Mouse (Mus musculus) CD4-positive, CD25-positive, alpha-beta regulatory T cell, adult 2 months (primary cell): ENCODE measurements around the gene Dnajc5.
A peak's percentile ranks its signal among the peaks of the same experiment; 100 is the strongest.

Experiments
- DNase-seq: peaks from one replicate; pipeline ENCODE4 v3.0.0-alpha.2; 2012; ENCODE audit warnings: low read depth, low spot score

The Dnajc5 gene

GRCm38 (mm10) chr2:181589011-181589731 is 68.9 kb downstream of the Dnajc5 start:
- DNase-seq, result no peak

GRCm38 (mm10) chr2:181589732-181590105 is 69.4 kb downstream of the Dnajc5 start:
- no peak for DNase-seq

GRCm38 (mm10) chr2:181590471-181590870 is 70.2 kb downstream of the Dnajc5 start:
- no peak for DNase-seq

DNA sequence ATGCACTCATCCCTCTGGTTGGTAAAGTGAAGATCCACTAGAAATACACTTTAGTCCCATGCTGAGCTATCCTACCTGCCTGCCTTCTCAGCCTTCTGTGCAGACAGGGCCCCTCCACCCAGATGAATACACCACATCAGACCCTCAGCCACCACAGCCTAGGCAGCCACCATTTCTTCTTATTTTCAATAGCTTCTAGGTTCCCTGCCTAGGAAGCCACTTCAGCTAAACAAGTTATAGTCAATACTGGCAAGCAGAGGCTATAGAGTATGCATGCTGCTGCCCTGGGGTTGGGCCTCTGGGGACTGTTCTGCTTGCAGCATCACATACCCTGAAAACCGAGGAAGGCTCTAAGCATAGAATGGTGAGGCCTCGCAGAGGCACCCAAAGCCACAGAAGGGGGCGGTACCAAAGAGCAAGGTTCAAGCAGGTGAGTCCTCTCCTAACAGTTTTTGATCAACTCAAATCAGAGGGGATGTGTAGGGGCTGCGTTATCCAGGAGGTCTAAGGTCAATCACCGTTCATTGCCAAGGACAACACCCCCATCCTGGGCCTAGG is 71.3 kb downstream of the Dnajc5 start, which contains the start of gene Prpf6:
TSS of gene Prpf6 (plus strand) at position 341 of the 558 bp plus-strand sequence.
- DNase-seq, result peak; percentile 67

- peak; percentile 76 for DNase-seq
Observed at GRCm38 (mm10) chr2:181592231-181593041, 72.2 kb downstream of the Dnajc5 start, which contains the start of gene Zfp512b. Zfp512b (minus strand) TSS chr2:181592803.

DNA sequence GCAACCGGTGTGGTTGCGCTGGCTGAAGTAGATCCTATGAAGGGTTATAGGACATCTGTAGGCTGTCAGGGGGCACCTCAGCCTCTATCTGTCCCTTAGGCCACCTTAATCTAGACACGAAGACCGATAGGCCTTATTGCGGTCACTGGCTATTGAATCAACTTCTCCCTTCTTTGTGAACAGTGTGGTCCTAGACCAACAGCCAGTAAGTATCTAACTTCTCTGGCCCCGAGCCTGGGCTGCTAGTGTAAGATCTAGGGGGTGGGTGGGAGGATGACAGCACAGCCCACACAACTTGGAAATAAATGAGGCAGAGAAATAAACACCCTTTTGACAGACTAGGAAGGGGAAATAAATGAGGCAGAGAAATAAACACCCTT is 72.7 kb downstream of the Dnajc5 start:
- DNase-seq, result peak; percentile 28

DNA sequence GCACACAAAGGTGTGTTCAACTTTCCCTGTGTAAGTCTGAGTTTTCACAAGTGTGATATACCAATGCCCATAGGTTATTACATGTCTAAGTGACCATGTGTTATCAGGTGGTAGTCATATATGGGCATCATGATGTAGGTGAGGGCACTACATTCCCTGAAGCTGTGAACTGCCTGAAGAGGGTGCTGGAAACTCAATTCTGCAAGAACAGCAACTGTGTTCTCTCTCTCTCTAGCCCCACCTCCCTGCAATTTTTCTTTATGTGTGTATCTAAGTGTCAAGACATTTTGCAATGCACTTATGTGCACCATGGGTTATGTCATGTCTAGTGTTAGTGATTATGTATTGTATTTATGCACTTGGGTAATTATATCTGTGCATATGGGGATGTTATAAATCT is 73.7 kb downstream of the Dnajc5 start:
- DNase-seq, result peak; percentile 37

DNA sequence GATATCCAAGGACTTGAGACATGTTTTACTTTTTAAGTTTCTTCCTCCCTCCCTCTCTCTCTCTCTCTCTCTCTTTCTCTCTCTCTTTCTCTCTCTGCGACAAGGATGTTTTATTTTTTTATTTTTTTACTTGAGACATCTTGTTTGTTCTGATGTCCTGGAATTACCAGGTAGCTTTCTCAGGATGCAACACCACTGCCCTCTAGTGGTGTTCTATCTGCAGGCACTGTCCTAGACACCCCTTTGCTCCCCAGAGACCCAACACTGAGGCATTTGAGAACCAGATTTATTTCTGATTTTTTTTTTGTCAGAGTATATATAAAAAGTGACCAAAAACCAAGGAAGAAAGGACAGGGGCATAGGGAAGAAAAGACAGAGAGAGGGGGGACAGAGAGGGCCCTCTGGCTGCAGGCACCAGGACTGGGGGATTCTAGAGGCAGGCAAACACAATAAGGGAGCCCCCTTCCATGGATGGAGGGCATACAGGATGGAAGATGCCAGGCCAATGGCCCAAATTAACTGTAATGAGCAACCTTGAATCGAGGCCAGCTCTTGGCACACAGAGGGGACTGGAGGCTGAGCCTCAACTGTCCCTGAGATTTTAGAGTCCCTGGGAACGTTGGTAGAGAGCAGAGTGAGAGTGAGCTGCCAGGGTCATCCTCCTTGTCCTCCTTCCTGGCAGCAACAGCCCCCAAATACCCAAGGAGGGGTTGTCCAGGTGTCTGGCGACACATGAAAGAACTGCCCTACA is 74.8 kb downstream of the Dnajc5 start:
- peak; percentile 72 for DNase-seq

GRCm38 (mm10) chr2:181596221-181596960 is 76.1 kb downstream of the Dnajc5 start:
- DNase-seq, result no peak

DNA sequence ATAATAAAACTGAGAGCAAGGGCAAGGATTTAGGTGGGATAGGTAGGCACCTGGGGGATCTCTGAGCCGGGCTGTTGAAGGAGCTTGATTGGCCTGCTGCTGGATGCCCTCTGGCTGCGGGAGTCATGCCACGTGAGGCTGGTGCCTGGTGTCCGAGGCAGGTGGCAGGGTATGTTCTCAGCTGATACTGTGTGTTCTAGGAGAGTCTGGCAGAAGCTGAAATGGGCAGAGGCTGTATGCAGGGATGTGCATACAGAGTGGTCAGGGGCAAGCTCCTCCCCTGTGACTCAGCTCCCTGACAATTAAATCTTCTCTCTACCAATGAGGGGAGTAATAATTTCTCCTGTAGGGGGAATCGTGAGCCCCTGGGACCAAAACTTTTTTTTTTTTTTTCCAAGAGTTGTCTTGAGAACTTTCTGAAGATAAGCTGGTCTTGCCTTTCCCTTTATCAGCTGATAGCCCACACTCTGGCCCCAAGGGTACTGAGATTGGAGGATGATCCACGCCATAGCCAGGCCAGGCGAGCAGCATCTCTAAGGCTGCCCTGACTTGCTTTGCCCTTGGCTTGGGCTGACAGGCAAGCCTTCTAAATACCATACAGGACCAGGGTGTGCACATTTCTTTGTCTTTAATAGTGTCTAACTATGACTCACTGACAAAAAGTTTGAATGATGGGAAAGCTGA is 77.2 kb downstream of the Dnajc5 start:
- no peak for DNase-seq

- DNase-seq, result peak; percentile 79
Observed at GRCm38 (mm10) chr2:181598454-181599351, 78.4 kb downstream of the Dnajc5 start, which contains the start of gene Samd10. Samd10 (minus strand) TSS chr2:181599212.

DNA sequence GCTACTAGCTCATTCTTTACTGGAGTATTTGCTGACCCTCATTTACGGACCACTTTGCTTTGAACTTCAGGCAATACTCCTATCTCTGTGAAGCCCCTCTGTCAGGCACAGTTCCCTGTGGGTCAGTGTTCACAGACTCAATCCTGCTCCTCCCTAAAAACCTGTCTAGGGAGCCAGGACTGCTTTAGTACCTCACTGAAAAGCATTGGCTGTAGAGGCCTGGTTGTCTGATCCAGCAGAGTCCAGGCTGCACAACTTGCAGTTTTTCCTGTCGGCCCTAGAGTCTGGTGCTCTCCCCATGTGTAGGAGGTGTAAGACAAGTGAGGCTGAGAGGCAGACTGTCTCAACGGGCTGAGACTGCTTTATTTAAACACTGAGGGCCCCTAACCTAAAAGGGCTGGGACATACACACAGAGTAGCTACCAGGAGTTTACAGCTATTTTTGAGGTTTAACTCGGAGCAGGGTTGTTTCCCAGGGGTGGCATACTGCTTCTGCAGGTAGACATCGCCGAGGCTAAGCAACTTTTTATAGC is 80.0 kb downstream of the Dnajc5 start:
- DNase-seq, result peak; percentile 19

- DNase-seq, result peak; percentile 98
Observed at GRCm38 (mm10) chr2:181600828-181601750, 80.8 kb downstream of the Dnajc5 start.

DNA sequence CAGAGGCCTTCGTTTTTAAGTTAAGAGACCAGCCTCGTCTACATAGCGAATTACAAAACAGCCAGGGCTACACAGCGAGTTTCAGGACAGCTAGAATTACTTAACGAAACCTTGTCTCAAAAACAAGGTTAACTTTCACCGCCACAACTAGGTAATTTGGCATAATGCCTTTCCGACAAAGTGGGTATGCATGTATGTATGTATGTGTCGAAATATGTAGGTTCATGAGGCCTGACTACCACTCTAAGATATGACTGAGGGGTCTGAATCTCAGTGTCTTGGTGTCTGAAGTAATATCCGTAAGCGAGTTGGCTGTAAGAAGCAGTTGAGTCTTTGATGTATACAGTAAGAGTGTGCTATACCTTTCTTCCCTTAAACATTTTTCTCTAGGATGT is 81.5 kb downstream of the Dnajc5 start:
- no peak for DNase-seq

DNA sequence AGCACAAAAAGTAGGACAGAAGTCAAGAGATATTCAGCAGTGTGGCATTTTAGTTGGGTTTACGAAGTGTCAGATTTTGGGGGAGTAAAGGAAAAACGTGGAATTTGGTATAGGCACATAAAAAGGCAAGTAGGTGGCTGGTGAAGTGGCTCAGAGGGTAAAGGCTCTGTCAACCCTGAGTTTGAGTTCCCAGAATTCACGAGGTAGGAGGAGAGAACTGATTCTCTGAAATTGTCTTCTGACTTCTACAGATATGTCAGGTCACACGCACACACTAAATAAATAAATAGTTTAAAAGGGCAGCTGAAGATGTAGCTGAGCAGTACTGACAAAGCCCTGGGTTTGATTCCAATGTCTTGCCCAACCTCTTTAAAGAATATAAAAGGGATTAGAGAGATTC is 82.1 kb downstream of the Dnajc5 start:
- DNase-seq, result no peak
